Mouse (Mus musculus): ENCODE data around the gene Ube2q1.
"Not testable (repeated sequence)": the region's sequence is repeated elsewhere in the genome, so short reads cannot be mapped to it uniquely, and the experiment has no call there.

Gene Ube2q1

DNA sequence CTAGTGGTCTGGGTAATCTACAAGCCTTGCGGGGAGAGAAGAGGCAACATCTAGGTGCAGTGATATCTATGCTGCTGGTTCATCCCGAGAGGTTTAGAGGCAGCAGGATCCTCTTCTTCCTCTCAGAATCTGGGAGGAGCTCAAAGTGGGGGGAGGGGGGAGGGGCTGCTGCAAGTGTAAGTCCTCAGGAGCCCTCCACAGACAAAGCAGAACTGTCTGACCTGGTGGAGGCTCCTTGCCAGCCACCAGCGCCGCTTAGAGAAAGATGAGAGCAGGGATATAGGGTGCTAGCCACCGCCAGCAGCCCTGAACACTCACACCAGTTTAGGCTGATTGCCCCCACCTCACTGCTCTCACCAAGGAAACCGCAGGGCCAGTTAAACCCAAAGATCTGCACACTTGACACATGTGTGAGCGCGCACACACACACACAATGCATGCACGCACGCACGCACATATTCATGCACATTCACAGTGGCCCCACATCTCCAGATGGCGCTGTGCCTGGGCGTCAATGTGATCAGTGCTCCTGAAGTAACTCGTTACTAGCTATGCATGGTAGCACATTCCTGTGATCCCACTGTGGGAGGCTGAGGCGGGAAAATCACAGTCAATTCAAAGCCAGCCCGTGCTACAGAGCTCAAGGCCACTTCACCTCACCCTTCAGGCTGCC, 15.4 kb downstream of the Ube2q1 start:
- no peak for DNase-seq (ENCODE audit: low spot score)

GRCm38 (mm10) chr3:89794616-89795015, 21.2 kb downstream of the Ube2q1 start:
- no peak for DNase-seq (ENCODE audit: low spot score)

GRCm38 (mm10) chr3:89795746-89796145, 22.3 kb downstream of the Ube2q1 start:
- DNase-seq (ENCODE audit: low spot score), result no peak

GRCm38 (mm10) chr3:89796358-89796757, 22.9 kb downstream of the Ube2q1 start:
- no peak for DNase-seq (ENCODE audit: low spot score)

DNA sequence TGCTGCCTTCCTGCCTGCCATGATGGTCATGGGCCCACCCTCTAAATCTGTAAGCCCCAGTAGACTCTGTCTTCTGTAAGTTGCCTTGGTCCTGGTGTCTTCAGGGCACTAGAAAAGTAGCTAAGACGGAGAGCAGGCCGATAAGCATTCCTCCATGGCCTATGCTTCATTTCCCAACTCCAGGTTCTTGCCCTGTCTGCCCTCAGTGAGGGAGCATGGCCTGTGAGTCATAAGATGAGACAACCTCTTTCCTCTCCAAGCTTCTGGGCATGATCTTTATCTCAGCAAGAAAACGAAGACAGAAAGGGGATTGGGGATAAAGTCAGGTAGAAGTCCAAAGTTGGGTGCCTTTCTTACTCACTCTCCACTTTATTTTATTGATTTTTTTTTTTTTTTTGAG, 25.1 kb downstream of the Ube2q1 start:
- no peak for DNase-seq (ENCODE audit: low spot score)

DNA sequence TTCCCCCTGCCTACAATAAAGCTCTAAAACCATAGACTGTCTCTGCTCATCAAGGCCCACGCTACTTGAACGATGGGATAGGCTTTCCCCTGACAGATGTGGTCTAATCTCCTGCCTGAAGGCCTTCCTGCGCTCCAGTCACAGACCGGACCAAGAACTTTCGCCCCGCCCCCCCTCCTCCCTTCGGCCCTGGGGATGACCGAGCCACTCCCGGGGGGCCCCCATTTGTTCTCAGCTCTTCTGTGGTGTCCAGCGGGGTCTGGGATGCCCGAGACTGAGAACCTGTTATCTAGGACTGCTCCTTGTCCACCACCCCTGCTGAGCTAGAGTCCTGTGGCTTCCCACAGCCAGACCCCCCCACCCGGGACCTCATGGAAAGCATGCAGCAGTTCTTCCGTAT, 26.1 kb downstream of the Ube2q1 start:
- no peak for DNase-seq (ENCODE audit: low spot score)

DNA sequence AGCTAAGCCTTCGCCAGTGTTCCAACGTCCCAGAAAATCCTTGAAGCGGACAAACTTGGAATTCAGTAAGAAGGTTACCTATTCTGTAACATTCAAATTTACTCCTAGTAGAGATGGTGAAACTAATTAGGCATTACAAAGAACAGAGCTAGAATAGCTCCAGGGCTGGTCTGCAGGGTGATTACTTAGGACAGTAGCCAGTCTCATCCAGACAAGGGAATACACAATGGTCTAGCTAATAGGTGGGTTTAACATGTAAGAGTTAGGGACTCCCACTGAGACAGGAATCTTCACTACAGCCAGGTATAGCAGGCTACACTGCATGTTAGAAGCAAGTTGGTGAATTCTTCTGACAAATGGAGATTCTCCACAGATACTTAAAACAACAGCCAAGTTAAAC, 26.7 kb downstream of the Ube2q1 start:
- DNase-seq (ENCODE audit: low spot score), result not testable (repeated sequence)

GRCm38 (mm10) chr3:89800774-89801506, 27.5 kb downstream of the Ube2q1 start:
- DNase-seq (ENCODE audit: low spot score), result no peak

DNA sequence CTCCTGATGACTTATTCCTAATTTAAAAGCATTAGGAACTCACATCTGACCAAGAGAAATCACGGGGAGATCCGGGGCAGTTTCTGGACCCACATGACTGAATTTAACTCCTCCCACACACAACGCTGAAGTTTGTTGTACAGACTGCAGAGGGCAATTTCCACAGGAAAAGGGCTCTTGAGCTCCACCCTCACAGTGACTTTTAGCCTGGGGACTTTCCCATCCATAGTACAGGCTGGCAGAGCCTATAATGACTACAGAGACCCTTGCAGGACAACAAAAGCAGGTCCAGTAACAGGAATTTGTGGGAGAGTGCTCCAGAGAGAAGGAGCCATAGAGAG, 28.1 kb downstream of the Ube2q1 start:
- DNase-seq (ENCODE audit: low spot score), result peak; percentile 70

- no peak for DNase-seq (ENCODE audit: low spot score)
Measured at GRCm38 (mm10) chr3:89802876-89803275, 29.5 kb downstream of the Ube2q1 start.

GRCm38 (mm10) chr3:89805179-89805578, 31.8 kb downstream of the Ube2q1 start:
- no peak for DNase-seq (ENCODE audit: low spot score)

- DNase-seq (ENCODE audit: low spot score), result no peak
Measured at GRCm38 (mm10) chr3:89806751-89807150, 33.3 kb downstream of the Ube2q1 start.

DNA sequence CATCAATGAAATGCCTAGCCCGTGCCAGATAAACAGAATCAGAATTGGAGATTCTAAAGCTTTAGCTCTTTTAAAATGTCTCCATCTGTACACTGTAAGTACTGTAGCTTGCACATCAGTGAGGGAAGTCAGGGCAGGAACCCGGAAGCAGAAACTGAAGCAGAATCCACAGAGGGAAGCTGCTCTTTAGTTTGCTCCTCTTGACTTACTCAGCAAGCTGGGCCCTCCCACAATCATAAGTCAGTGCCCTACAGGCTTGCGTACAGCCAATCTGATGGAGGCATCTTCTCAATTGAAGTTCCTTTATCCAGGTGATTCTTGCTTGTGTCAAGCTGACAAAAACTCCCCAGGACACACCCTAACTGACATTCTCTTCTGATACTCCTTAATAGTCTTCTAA, 33.8 kb downstream of the Ube2q1 start:
- no peak for DNase-seq (ENCODE audit: low spot score)

DNA sequence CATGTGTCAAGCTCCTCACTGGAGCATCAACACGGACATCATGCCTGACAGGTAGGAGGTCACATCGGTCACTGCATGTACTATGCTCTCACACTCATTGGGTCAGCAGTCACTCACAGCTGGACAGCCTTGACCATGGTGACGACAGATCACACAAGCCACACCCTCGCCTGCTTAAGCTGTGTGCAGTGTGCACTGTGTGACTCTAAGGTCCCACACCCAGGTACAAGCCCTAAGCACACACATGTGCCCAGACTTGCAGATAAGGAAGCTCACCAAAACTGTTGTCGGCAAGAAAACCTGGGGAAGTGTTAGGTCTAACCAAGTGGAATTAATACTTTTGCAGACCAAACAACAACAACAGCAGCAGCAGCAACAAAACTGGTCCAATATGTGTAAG, 34.5 kb downstream of the Ube2q1 start:
- DNase-seq (ENCODE audit: low spot score), result no peak

DNA sequence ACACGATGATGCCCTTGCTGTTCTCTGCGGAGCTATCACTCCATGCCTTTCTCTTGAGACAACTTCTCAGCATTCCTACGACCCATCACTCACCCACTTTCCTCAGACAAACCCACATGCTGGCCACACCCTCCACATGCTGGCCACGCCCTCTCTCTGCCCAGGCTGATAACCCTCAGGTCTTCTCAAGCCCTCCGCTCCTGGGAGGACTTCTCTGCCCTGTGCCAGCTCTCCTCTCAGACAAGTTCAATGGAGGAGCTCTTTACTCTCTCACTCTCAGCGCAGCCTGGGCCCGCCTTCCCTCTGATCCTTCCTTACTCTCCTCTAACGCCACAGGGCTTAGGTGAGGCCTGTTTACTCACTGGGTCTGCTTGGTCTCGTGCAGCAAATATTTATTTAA, 35.2 kb downstream of the Ube2q1 start:
- DNase-seq (ENCODE audit: low spot score), result no peak

DNA sequence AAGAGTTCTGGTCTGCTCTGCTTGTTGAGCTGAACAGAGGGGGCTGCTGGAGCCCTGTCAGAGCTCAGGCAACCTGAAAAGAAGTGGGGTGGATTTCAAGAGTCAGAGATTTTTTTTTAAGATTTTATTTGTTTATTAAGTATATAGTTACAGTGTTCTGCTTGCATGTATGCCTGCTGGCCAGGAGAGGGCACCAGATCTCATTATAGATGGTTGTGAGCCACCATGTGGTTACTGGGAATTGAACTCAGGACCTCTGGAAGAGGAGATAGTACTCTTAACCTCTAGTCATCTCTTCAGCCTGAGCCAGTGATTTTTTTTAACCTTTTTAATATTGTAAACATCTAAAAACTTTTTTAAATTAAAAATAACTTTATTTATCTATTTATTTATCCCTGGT, 37.4 kb downstream of the Ube2q1 start:
- no peak for DNase-seq (ENCODE audit: low spot score)

- DNase-seq (ENCODE audit: low spot score), result no peak
Measured at GRCm38 (mm10) chr3:89812166-89812565, 38.8 kb downstream of the Ube2q1 start.

DNA sequence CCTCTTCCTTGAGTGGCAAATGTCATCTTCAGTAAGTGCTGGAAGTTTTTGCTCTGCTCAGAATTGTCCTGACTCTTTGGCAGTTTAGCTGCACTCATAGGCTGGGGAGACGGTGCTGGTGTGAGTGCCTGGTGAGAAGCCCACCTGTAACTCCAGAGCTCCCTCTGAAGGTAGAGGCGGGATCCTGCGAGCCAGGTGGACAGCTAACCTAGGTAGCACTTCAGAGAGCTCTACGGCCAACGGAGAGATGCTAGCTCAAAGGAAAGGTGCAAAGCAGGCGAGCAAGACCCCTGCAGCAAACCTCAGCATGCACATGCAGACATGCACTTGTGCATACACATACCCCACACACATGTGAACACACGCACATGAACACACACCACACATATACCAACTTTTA, 40.6 kb downstream of the Ube2q1 start:
- DNase-seq (ENCODE audit: low spot score), result no peak

- DNase-seq (ENCODE audit: low spot score), result no peak
Measured at GRCm38 (mm10) chr3:89817056-89817455, 43.6 kb downstream of the Ube2q1 start.

DNA sequence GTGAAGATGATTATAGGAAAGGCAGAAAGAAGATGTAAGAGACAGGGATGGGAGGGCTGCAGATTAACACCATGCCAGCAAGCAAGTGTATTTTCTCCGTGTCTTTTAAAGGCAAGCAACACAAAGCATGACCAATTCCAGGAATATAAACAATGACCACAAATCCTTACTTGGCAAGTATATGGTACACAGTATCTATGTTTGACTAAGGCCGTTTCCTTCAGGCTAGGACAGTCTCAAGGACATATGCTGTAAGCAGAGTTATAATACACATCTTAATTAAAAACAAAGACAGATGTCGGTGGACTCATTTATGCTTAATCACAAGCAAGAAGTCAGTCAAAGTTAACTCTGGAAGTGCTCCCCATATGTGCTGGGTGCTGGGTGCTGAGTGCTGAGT, 45.2 kb downstream of the Ube2q1 start:
- DNase-seq (ENCODE audit: low spot score), result no peak

- DNase-seq (ENCODE audit: low spot score), result no peak
Measured at GRCm38 (mm10) chr3:89819897-89820296, 46.5 kb downstream of the Ube2q1 start.

- DNase-seq (ENCODE audit: low spot score), result no peak
Measured at GRCm38 (mm10) chr3:89820311-89821095, 47.1 kb downstream of the Ube2q1 start.

- no peak for DNase-seq (ENCODE audit: low spot score)
Measured at GRCm38 (mm10) chr3:89821096-89821513, 47.7 kb downstream of the Ube2q1 start.

Data from adipocyte (in vitro differentiated cells).